Mouse (Mus musculus): ENCODE measurements around the gene Dhps.
"Not testable (repeated sequence)": the region's sequence is repeated elsewhere in the genome, so short reads cannot be mapped to it uniquely, and the experiment has no call there.

DNA sequence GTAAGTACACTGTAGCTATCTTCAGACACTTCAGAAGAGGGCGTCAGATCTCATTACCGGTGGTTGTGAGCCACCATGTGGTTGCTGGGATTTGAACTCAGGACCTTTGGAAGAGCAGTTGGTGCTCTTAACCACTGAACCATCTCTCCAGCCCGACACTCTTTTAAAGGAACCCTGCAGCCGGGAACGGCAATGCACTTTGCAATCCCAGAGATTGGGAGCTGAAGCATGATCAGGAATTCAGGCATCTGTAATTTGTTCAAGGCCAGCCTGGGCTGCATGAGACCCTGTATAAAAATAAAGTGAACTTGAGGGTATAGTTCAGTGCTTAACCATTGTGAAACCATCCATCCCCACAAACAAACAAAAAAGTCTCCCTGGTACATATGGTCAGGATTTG lies 48.7 kb downstream of the Dhps start:
- not testable (repeated sequence) for TF ChIP-seq CTCF (IDR thresholded peaks at IDR 0.05; ENCODE audit: low read depth); EP300 (optimal IDR thresholded peaks at IDR 0.05)

All from stomach, postnatal 0 days (tissue).